Mouse (Mus musculus) cerebellum, adult 2 months (tissue): Measurements from ENCODE around the gene Taf8. TPM values are rescaled to one million over a fixed set of nuclear protein-coding genes. Genes with fewer than 3 reads are reported as not detected.

Source experiments
- DNase-seq, 2 experiments: peaks; one replicate each; pipeline ENCODE4 v3.0.0; 2021
- H3K27ac ChIP-seq: fragments of 200-500 bp; 2 replicates; pipeline ENCODE4 v1.5.1; 2012; ENCODE audit warnings: low read length, control low read depth, inconsistent platforms; ENCODE audit not compliant: insufficient read depth
- H3K27me3 ChIP-seq: fragments of 200-500 bp; 2 replicates; pipeline ENCODE4 v1.6.1; 2012; ENCODE audit warnings: inconsistent platforms, mild to moderate bottlenecking, low read length, moderate library complexity; ENCODE audit not compliant: control insufficient read depth, insufficient read depth
- H3K4me1 ChIP-seq: fragments of 200-500 bp; 2 replicates; pipeline ENCODE4 v1.6.1; 2011; ENCODE audit warnings: low read length; ENCODE audit not compliant: control insufficient read depth, insufficient read depth
- H3K4me3 ChIP-seq: fragments of 200-500 bp; replicated peaks from 2 replicates; pipeline ENCODE3; 2011; ENCODE audit warnings: mild to moderate bottlenecking, low read depth, low read length, control low read depth; ENCODE audit not compliant: insufficient read depth
- CTCF ChIP-seq: fragments of 200-500 bp; IDR thresholded peaks from 2 replicates; pipeline ENCODE4 v1.5.1; 2011; ENCODE audit warnings: low read depth, mild to moderate bottlenecking, control low read depth, low read length, moderate library complexity, borderline replicate concordance; ENCODE audit not compliant: insufficient read depth
- POLR2A ChIP-seq: fragments of 200-500 bp; IDR thresholded peaks from 2 replicates; pipeline ENCODE4 v1.6.1; 2011; ENCODE audit warnings: low read length, control low read depth, borderline replicate concordance; ENCODE audit not compliant: insufficient read depth
- WGBS: fragments of 180-500 bp; shearing (Covaris S2); methylation state at CpG from one replicate; pipeline ENCODE4 v1.1.7; 2018; 5-methylcytosine and 5-hydroxymethylcytosine counted together
- polyA plus RNA-seq: library from polyadenylated mRNA; depleted of rRNA; stranded (reverse); fragments of >200 nt; gene quantifications from 2 replicates; pipeline ENCODE4 v1.2.3, GENCODE M21; 2012

The Taf8 gene
- polyA plus RNA-seq, 1 experiment, result 32.0 TPM

DNA sequence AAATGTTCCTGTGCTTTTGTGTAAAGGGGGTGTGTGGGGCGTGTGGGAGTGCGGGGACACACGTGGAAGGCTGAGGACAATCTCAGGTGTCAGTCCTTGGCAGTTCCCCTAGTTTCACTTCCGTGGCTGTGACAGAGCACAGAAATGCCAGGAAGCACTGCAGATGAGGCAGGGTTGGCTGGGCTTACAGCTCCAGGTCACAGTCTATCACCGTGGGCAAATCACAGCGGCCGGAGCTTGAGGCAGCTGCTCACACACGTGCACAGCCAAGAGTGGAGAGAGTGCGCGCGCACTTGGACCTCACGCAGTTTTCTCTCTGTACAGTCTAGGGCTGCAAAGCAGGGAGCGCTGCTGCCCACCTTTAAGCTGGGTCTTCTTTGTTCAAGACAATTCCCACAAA is 43.8 kb downstream of the Taf8 start:
- Histone ChIP-seq H3K27ac (no peak overlapping the region), H3K4me3 (no peak overlapping the region), H3K27me3 (no peaks in the 10 kb centered on the region), H3K4me1 (no peaks in the 10 kb centered on the region)
- no peak for DNase-seq
- WGBS, result 35% methylated on average over 13 of the region's 13 CpGs
- TF ChIP-seq CTCF (no peak), POLR2A (no peak)

GRCm38 (mm10) chr17:47454675-47455074 is 47.4 kb downstream of the Taf8 start:
- H3K4me3 ChIP-seq, result no peak overlapping the region
- no peak for DNase-seq
- WGBS, result 37% methylated on average over 8 of the region's 8 CpGs
- no peaks in the 10 kb centered on the region for H3K27me3 ChIP-seq
- no peaks in the 10 kb centered on the region for H3K4me1 ChIP-seq
- H3K27ac ChIP-seq, result no peak overlapping the region
- TF ChIP-seq POLR2A (no peak), CTCF (no peak)

- no peak overlapping the region for H3K27ac ChIP-seq
- WGBS, result 57% methylated on average over 7 of the region's 7 CpGs
- H3K4me1 ChIP-seq, result no peaks in the 10 kb centered on the region
- H3K4me3 ChIP-seq, result no peak overlapping the region
- no peaks in the 10 kb centered on the region for H3K27me3 ChIP-seq
- DNase-seq, result no peak
- no peak for TF ChIP-seq POLR2A
- TF ChIP-seq CTCF, result no peak
These were observed 49.2 kb downstream of the Taf8 start for GRCm38 (mm10) chr17:47452886-47453285.

- Histone ChIP-seq H3K27ac (no peak overlapping the region), H3K27me3 (no peaks in the 10 kb centered on the region), H3K4me3 (no peak overlapping the region), H3K4me1 (no peaks in the 10 kb centered on the region)
- WGBS, result 70% methylated on average over 12 of the region's 12 CpGs
- TF ChIP-seq POLR2A, result no peak
- TF ChIP-seq CTCF, result no peak
- DNase-seq, result no peak
These were observed 51.1 kb downstream of the Taf8 start for GRCm38 (mm10) chr17:47450880-47451565.

DNA sequence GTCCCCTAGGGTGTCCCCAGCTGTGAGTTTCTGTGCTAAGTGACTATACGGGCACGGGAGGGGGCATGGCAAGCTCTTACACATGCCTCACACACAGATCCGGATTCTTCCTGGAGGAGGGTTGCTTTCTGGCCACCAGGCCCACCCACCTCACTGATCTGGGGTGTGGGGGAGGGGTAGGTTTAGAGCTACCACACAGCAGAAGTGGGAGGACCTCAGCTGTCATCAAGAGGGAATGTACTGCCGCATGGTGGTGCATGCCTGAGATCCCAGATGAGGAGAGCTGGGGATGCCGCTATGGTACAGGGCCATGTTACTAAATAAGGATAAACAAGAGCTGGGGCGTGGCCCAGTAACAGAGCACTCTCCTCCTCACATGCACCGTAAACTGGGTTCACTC is 51.9 kb downstream of the Taf8 start:
- Histone ChIP-seq H3K4me3 (no peak overlapping the region), H3K4me1 (no peaks in the 10 kb centered on the region), H3K27me3 (no peaks in the 10 kb centered on the region), H3K27ac (no peak overlapping the region)
- TF ChIP-seq CTCF (no peak), POLR2A (no peak)
- no peak for DNase-seq
- 56% methylated on average over 7 of the region's 7 CpGs for WGBS

DNA sequence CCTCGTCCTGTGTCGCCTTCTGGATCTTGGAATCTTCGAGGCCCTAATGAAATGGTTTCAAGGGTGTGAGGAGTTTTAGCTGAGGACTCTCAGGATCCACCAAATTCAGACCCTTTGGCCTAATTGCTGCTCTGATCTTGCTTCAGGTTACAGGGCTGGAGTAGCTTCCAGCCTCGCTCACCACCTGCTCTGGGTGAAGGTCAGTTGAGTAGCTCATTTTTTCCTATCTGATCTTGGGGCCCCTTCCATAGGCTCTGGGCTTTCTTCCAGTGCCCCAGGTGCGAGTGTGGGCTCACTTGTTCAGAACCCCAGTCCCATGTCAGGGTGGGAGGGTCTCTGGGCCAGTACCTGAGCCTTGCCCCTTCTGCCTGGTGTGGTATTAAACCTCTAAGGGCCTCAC is 52.7 kb downstream of the Taf8 start:
- Histone ChIP-seq H3K4me1 (no peaks in the 10 kb centered on the region), H3K27ac (no peak overlapping the region), H3K27me3 (no peaks in the 10 kb centered on the region), H3K4me3 (no peak overlapping the region)
- TF ChIP-seq POLR2A (no peak), CTCF (no peak)
- no peak for DNase-seq
- 73% methylated on average over 5 of the region's 5 CpGs for WGBS

- Histone ChIP-seq H3K4me1 (no peaks in the 10 kb centered on the region), H3K4me3 (no peak overlapping the region), H3K27me3 (no peaks in the 10 kb centered on the region), H3K27ac (no peak overlapping the region)
- WGBS, result 49% methylated on average over 8 of the region's 8 CpGs
- DNase-seq, result no peak
- no peak for TF ChIP-seq POLR2A
- no peak for TF ChIP-seq CTCF
These were observed 53.3 kb downstream of the Taf8 start for GRCm38 (mm10) chr17:47448523-47449372.

DNA sequence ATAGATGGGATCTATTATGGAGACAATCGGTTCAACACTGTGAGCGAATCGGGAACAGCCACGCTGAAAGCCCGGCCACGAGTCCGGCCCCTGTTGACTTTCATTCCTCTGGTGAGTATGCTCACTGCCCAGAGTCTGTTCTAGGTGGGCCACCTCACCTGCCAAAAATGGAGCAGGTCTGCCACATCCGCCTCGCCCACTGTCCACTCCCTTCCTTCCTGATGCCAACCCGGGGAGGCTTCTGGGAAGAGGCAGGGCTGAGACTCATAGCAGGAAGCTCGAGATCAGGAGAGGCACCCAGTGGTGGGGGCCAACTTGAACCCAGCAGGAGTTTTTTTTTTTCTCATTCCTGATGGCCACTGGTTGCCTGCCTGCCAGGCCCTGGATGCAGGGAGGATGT is 55.5 kb downstream of the Taf8 start:
- TF ChIP-seq POLR2A (no peak), CTCF (no peak)
- Histone ChIP-seq H3K4me3 (no peak overlapping the region), H3K27ac (no peak overlapping the region), H3K27me3 (no peaks in the 10 kb centered on the region), H3K4me1 (no peaks in the 10 kb centered on the region)
- DNase-seq, result no peak
- WGBS, result 84% methylated on average over 11 of the region's 11 CpGs
